Mouse (Mus musculus) neutrophil, adult 5-6 weeks (primary cell): ENCODE data around the gene Vwa5b2. TPM values are rescaled to one million over a fixed set of nuclear protein-coding genes. Genes with fewer than 3 reads are reported as not detected.

ENCODE experiments used
- ATAC-seq: fragments of 151-379, 151-347 bp; 2 replicates; pipeline ENCODE4 v1.8.0; 2017; ENCODE audit warnings: mild to moderate bottlenecking, moderate TSS enrichment; ENCODE audit not compliant: insufficient number of reproducible peaks, poor library complexity, low FRiP score, severe bottlenecking; ENCODE audit errors: extremely low read depth
- total RNA-seq: library from RNA; stranded (forward); fragments of 200-1000 nt; gene quantifications from 2 replicates; pipeline ENCODE4 v1.2.3, GENCODE M21; 2017

Vwa5b2 gene
- total RNA-seq, 1 experiment from 2014 or later: not detected

DNA sequence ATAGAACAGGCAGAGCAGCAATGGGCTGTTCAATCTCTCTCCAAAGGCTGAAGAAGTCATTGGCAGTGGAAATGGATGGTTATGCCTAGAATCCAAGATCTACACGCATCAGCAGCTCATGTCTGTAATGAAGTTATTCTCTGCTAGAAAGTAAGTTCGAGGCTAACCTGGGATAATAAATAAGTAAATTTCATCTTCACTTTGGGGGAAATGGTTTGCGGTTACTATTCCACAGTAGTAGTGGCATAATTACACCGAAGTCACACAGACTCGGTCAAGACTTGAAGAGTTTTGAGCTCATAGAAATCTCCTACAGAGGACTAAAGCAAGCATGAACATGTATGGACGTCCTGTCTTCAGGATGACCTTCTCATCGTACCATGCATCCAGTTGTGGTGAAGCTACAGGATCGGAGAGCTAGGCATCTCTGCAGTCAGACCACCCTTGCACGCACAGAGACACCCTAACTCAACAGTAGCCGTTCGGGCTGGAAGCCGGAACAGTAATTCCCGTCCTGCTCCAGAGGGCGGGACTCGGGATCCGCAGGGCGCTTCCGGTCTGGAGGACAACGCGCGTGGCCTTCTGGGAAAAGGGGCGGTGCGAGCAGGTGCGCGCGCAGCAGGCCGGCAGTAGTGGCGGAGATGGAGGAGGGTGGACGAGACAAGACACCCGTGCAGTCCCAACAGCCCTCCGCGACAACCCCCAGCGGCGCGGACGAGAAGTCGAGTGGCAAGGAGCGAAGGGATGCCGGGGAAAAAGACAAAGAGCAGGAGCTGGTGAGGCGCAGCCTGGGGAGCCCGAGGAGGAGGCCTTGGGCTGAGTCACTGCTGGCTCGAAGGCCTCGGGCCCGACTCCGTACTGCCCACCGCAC lies 62.0 kb downstream of the Vwa5b2 start, which contains the start of gene Psmd2:
Psmd2 (plus strand) TSS at position 577 of the 871 bp plus-strand sequence.
- ATAC-seq: peak; percentile 74

DNA sequence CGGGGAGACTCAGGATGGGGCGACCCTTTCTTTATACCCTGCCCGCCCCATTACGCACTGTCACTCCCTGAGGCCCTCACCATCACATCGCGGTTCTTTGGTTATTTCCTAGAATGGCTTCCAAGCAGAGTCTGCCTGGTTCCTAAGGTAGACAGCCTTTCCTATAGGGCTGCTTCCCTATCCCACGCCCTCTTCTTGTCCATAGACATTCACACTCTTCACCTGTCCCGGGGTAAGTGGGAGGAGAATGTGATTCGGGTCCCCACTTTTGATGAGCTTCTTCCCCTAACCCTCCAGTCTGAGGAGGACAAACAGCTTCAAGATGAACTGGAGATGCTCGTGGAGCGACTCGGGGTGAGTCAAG lies 62.7 kb downstream of the Vwa5b2 start:
- no peak for ATAC-seq

DNA sequence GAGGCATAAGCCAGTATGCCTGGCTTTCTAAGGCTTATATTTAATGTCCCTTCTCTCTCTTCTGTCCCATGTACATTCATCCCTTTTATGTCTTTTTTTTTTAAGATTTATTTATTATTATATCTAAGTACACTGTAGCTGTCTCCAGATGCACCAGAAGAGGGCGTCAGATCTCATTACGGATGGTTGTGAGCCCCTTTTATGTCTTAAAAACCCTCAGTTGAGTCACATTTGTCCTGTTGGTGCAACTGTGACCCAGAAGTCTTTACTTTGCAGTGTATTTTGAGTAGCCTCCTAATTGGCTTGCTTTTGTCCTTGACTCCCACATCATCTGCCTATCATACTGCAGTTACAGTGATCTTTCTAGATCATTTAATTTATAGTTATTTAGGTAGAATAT lies 64.0 kb downstream of the Vwa5b2 start:
- no peak for ATAC-seq

Other genes with a start within 250 kb of the Vwa5b2 start
- 23.8 and 24.0 TPM in 2 replicates for gene Abcc5, start 163.1 kb upstream of the Vwa5b2 start, total RNA-seq
- gene Eif2b5, start 90.7 kb upstream of the Vwa5b2 start, total RNA-seq: 47.6 and 49.8 TPM in 2 replicates
- 7.1 and 8.8 TPM in 2 replicates for gene Dvl3, start 72.5 kb upstream of the Vwa5b2 start, total RNA-seq
- 176 and 177 TPM in 2 replicates for gene Ap2m1, start 54.0 kb upstream of the Vwa5b2 start, total RNA-seq
- 121 and 129 TPM in 2 replicates for gene Abcf3, start 40.9 kb upstream of the Vwa5b2 start, total RNA-seq
- 0.35 and 1.2 TPM in 2 replicates for gene Eef1akmt4, start 22.1 kb downstream of the Vwa5b2 start, total RNA-seq
- gene Gm49333, start 22.1 kb downstream of the Vwa5b2 start, total RNA-seq: not detected in 2 replicates
- 4.2 and 6.5 TPM in 2 replicates for gene Alg3, start 22.3 kb downstream of the Vwa5b2 start, total RNA-seq
- not detected in 2 replicates for gene Camk2n2, start 31.8 kb downstream of the Vwa5b2 start, total RNA-seq
- not detected in 2 replicates for gene Ece2, start 40.4 kb downstream of the Vwa5b2 start, total RNA-seq
- 81.6 and 82.6 TPM in 2 replicates for gene Psmd2, start 62.2 kb downstream of the Vwa5b2 start, total RNA-seq
- 148 and 172 TPM in 2 replicates for gene Eif4g1, start 78.8 kb downstream of the Vwa5b2 start, total RNA-seq
- gene Fam131a, start 103.8 kb downstream of the Vwa5b2 start, total RNA-seq: 0.61 TPM in 1 of 2 replicates, not detected in the other
- 14.7 and 21.9 TPM in 2 replicates for gene Polr2h, start 128.2 kb downstream of the Vwa5b2 start, total RNA-seq
- gene Clcn2, start 128.3 kb downstream of the Vwa5b2 start, total RNA-seq: 2.7 and 4.2 TPM in 2 replicates
- not detected in 2 replicates for gene Chrd, start 143.7 kb downstream of the Vwa5b2 start, total RNA-seq
- gene Thpo, start 145.0 kb downstream of the Vwa5b2 start, total RNA-seq: not detected in 2 replicates